Mouse (Mus musculus): ENCODE results near the gene Tfpt. TPM values are rescaled to one million over a fixed set of nuclear protein-coding genes. Genes with fewer than 3 reads are reported as not detected.
"Not testable (repeated sequence)": the region's sequence is repeated elsewhere in the genome, so short reads cannot be mapped to it uniquely, and the experiment has no call there.

The Tfpt gene
- total RNA-seq, 1 experiment from 2014 or later = 53.9 TPM

DNA sequence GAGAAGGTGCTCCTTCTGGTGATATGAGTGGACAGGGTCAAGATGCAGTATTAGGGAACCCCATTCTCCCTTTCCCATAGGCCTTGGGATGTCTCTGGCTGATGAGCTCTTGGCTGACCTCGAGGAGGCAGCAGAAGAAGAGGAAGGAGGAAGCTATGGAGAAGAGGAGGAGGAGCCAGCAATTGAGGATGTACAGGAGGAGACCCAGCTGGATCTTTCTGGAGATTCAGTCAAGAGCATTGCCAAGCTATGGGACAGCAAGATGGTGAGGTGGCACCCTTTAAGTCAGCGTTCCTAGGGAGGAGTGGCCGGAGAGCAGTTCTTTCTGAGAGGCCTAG, 718 bp upstream of the Tfpt start:
- no peak for ATAC-seq (ENCODE audit: extremely low read depth, insufficient number of reproducible peaks, low FRiP score, poor library complexity, severe bottlenecking)

DNA sequence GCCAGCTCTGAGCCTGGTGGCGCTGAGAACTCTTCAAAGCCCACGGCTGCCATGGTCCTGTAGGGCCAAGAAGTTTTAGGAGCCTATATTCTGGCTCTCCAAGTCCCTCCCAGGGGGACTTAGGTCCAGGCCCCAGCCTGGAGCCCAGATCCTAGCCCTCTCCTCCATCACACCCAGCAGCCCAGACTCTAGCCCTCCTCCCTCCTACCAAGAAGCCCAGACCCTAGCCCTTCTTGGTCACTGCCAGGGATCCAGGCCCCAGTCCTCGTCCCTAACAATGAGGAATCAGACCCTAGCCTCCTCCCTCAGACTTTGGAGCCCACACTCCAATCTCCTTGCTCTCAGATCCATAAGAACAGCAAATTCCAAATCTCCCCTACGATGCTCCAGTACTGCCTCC, 699 bp downstream of the Tfpt start:
- ATAC-seq (ENCODE audit: extremely low read depth, insufficient number of reproducible peaks, low FRiP score, poor library complexity, severe bottlenecking) = no peak

DNA sequence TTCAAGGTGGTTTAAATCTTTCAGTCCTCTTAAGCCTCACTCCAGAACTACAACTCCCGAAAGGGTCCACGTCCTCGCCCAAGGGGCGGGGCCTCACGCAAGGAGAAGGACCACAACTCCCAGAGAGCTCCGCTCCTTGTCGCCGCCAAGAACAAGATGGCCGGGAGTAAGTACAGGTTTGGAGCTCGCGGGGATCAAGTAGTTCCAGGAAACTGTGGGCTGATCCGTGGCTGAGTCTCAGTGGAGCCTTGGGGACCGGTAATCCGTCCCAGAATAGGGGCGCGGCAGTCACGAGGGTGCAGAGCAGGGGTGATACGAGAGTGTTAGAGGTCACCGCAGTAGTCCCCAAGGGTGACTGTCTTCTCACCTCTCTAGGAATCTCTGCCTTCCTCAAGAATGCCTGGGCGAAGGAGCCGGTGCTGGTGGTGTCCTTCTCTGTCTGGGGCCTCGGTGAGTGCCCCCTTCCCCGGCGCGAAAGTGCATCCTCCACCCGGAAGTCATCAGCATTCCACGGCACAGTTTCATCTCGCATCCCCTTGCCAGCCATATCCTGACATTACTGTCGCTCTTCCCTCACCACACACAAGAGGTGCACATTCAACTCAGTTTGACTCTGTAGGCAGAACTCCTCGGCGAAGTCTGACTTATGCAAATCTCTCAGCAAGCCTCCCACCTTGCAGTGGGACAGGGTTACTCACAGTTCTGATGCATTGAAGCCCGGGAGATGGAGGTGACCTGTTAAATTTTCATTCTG, 12.3 kb downstream of the Tfpt start, which contains the start of gene Ndufa3:
Gene Ndufa3 (plus strand): TSS at position 132 of the 754 bp plus-strand sequence.
- peak; percentile 97 for ATAC-seq (ENCODE audit: extremely low read depth, insufficient number of reproducible peaks, low FRiP score, poor library complexity, severe bottlenecking)

DNA sequence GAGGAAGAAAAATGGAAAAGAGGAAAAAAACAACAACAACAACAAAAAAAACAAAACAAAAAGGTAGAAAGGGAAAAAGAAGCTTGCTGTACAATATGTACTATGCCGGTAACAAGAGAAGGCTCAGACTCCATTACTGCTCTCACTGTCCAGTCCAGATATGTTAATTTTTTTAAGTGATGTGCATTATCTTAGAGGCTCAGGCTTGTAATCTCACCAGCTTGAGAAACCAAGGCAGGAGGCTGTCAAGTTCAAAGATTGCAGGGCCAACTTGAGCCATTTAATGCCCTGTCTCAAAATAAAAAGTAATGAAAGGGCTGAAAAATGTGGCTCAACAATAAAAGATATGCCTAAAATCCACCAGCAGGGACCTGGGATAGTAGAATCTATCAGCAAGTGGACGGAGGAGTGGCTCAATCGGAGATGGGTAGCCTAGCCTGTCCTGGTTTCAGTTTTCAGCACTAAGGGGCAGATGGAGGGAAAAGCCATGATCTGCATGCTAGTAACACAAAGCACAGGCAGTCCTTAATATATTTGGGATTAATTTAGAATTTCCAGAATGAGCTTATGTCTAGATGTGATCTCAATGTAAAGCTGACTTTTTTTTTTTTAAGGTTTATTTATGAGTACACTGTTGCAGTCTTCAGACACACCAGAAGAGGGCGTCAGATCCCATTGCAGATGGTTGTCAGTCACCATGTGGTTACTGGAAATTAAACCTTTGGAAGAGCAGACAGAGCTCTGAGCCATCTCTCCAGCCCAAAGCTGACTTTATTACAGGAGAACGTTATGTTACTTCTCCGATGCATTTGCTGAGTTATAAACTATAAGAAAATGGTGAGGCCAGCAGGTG, 13.1 kb downstream of the Tfpt start:
- ATAC-seq (ENCODE audit: extremely low read depth, insufficient number of reproducible peaks, low FRiP score, poor library complexity, severe bottlenecking) = no peak

DNA sequence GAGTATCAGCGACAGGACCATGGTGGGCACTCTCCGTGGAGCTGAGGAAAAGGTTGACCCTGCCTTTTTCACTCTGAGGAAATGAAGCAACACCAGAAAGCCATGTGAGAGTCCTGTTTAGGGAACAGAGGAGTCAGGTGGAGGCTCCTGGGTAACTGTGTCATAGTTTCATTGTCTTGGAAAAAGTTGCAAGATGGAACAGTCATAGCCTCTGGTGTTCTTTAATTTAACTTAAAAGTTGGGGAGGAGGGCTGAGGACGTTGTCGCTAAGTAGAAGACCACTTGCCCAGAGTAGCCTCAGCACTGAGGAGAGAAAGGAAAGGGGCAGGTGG, 13.7 kb downstream of the Tfpt start, which contains the start of gene Oscar:
Gene Oscar (minus strand): TSS at position 101 of the 332 bp plus-strand sequence.
- no peak for ATAC-seq (ENCODE audit: extremely low read depth, insufficient number of reproducible peaks, low FRiP score, poor library complexity, severe bottlenecking)

DNA sequence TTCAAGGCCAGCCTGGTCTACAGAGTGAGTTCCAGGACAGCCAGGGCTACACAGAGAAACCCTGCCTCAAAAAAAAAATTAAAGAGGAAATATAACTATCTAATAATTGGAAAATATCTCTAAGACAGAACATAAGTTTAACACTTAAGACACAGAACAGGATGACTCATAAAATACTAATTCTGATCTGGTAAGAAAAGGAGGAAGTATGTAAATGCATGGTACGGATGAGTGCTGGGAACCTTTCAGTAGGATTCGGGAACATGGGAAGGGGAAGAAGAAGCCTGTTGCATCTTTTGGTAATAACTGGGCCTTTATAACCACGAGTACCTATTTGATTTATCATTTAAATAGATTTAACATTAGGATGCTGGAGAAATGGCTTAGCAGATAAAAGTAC, 15.7 kb downstream of the Tfpt start:
- no peak for ATAC-seq (ENCODE audit: extremely low read depth, insufficient number of reproducible peaks, low FRiP score, poor library complexity, severe bottlenecking)

DNA sequence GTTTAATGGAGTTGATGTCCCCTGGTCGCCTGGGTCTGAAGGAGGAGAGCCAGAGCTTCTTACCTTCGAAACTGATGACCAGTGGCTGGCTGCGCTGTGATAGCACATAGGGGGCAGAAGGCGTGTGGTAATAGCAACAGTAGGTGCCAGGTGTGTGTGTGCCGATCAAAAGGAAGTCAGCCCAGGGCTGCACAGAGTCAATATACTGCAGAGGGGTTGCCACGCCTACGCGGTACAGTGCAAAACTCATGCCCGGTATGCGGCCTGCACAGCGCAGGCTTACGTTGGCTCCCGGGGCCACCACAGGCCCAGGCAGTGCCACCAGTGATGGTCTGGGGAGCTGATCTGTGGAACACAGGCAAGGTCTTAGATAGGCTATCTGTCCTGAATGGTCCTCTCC, 18.7 kb downstream of the Tfpt start:
- ATAC-seq (ENCODE audit: extremely low read depth, insufficient number of reproducible peaks, low FRiP score, poor library complexity, severe bottlenecking) = no peak

DNA sequence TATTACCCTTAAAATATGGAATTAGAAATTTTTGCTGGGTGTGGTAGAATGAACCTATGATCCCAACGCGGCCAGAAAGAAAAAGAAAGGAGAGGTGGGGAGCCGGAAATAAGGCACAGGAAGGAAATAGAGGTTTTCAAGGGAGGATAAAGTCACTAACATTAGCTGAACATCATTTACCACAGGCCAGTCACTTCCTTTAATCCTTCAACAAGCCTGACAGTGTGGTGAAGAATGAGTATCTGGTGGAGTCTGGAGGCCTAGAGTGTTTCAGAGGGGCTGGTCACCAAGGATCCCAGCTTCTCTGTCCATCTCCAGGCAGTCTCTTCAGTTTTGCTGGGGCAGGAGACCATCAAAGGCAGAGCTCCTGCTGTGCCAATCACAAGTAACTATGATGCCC, 19.3 kb downstream of the Tfpt start:
- no peak for ATAC-seq (ENCODE audit: extremely low read depth, insufficient number of reproducible peaks, low FRiP score, poor library complexity, severe bottlenecking)

DNA sequence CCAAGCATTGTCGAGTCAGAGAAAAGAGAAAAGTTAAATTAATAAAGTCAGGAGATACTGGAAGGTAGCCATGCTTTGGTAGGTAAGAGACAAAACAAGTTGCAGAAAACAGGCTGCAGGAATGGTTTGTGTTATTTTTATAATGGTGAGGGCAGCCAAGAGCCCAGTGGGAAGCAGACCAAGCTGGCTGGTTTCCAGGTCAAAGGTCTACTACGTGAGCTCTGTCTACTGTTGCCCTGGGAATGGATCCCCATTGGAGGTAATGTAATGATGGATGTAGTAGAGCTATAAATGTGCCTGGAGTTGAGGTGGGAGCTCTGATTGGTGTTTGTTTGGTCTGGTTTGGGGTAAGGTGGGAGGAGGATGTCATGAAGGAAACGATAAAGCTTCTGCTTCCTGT, 20.6 kb downstream of the Tfpt start:
- no peak for ATAC-seq (ENCODE audit: extremely low read depth, insufficient number of reproducible peaks, low FRiP score, poor library complexity, severe bottlenecking)

DNA sequence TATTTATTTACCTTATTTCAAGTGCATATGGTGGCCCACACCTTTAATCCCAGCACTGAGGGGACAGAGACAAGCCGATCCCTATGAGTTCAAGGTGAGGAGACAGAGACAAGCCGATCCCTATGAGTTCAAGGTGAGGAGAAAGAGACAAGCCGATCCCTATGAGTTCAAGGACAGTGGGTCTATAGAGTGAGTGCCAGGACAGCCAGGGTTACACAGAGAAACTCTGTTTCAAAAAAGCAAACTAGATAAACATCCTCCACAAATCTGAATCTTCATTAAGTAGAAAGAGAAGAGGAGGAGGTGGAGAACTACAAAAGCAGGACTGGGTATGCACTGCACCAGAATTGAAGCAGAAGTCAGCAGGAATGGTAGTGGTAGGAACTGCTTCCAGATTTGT, 21.1 kb downstream of the Tfpt start:
- no peak for ATAC-seq (ENCODE audit: extremely low read depth, insufficient number of reproducible peaks, low FRiP score, poor library complexity, severe bottlenecking)

DNA sequence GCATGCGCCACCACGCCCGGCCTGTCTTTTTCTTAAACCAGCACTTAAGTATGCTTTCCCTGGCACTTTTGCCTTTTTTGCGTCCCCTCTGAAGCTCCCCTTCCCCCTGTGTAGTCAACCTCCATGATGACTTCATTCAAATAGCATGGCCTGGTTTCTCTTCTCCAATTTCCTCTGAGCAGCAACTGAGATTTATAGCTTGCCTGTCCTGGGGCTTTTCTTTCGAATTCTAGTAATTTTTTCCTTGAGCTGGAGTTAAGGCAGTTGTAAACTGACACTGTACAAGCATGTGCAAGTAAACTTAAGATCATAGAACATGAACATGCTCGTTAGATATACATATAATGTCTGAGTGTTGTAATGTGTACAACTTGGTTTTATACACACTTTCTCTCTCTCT, 22.3 kb downstream of the Tfpt start:
- ATAC-seq (ENCODE audit: extremely low read depth, insufficient number of reproducible peaks, low FRiP score, poor library complexity, severe bottlenecking) = no peak

DNA sequence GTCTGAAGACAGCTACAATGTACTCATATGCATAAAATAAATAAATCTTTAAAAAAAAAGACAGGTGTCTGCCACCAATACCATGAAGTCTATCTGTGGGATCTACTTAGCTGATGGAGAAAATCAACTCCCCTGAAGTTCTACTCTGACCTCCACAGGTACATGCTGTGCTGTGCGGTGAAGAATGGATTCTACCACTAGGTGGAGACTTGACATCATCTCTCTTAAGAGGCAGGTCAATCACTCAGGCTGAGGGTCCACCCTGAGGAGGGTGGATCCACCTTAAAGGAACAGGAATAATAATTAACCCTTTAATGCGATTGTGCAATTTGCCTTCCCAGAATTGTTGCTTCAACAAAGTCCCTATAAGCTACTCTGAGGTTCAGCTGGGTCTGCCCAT, 22.9 kb downstream of the Tfpt start:
- peak; percentile 44; the same call in 1 of the 2 replicates for ATAC-seq (ENCODE audit: extremely low read depth, insufficient number of reproducible peaks, low FRiP score, poor library complexity, severe bottlenecking)

DNA sequence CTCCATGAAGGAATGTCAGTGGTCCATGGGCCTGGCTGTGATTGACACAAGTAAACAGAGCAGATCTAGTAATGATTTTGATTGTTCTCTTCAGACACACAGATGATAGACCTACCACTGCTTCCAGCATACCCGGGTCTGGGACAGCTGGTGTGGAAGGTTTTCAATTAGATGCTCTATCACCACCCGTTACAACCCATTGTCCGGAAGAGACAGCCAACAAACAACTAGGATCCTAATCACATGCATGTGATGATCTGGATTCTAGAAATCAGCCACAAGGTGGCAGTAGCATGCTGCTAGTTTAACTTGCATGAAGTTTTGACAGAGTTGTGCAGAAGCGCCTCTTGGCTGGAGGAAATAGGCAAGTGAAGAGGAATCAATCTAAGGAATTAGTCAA, 28.6 kb downstream of the Tfpt start:
- ATAC-seq (ENCODE audit: extremely low read depth, insufficient number of reproducible peaks, low FRiP score, poor library complexity, severe bottlenecking) = peak; percentile 90

DNA sequence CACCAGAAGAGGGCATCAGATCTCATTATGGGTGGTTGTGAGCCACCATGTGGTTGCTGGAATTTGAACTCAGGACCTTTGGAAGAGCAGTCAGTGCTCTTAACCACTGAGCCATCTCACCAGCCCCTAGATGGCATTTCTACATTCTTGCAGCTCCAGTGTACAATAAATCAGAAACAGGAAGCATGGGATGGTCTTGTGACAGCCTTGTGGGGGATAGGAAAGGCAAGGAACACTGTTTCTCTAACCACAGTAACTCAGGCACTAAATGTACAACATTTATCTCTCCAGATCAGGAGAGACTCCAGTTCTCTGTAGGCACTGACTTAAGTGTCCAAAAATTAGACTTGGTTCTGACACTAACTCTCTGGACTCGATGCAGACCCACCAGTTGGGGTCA, 32.0 kb downstream of the Tfpt start:
- not testable (repeated sequence) for ATAC-seq (ENCODE audit: extremely low read depth, insufficient number of reproducible peaks, low FRiP score, poor library complexity, severe bottlenecking)

DNA sequence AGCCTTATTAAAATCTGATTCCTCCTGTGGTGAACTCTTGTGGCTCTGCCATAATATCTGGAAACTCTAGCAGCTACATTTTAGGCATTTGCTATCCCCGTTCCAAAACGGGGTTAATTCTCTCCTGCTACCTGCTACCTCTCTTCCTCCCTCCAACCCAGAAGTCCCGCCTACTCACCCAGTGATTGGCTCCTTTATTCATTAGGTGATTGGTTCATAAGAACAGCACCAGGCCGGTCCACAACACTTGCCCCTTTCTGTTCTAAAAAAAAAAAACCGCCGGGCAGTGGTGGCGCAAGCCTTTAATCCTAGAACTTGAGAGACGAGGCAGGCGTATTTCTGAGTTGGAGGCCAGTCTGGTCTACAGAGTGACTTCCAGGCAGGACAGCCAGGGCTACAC, 34.6 kb downstream of the Tfpt start:
- peak; percentile 44 for ATAC-seq (ENCODE audit: extremely low read depth, insufficient number of reproducible peaks, low FRiP score, poor library complexity, severe bottlenecking)

DNA sequence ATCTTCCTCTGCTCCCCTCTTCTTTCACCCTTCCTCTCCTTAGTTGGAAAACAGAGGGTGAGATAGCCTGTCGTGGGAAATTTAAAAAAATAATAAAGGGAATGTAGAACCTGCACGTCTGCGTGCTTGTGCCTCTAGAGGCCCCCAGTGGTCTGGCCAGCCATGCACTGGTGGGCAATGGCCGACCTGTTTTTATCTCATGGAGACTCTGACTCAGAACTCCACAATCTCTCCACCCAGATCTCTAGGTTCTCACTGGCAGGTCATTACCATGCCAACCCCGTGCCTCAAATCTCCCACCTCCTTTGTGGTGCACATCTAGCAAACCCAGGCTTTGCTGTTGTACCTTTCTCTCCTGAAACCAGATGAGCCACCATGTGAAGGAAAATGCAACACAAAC, 35.0 kb downstream of the Tfpt start:
- no peak for ATAC-seq (ENCODE audit: extremely low read depth, insufficient number of reproducible peaks, low FRiP score, poor library complexity, severe bottlenecking)

DNA sequence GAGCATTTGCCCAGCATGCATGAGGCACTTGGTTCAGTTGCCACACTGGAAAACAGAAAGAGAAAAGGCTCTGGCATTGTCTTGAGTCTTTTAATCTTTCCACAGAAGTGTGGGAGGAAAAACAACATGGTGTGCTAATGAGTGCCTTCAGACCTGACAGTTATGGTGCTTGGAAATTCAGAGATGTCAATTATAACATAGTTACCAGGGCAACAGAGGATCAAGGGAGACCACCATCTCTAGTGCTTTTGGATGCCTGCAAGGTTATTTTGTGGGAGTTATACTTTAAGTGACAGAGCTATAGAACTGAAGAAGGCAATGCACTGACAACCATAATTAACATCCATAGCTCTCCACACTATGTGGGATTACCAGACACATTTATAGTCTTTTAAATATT, 35.9 kb downstream of the Tfpt start:
- ATAC-seq (ENCODE audit: extremely low read depth, insufficient number of reproducible peaks, low FRiP score, poor library complexity, severe bottlenecking) = no peak

DNA sequence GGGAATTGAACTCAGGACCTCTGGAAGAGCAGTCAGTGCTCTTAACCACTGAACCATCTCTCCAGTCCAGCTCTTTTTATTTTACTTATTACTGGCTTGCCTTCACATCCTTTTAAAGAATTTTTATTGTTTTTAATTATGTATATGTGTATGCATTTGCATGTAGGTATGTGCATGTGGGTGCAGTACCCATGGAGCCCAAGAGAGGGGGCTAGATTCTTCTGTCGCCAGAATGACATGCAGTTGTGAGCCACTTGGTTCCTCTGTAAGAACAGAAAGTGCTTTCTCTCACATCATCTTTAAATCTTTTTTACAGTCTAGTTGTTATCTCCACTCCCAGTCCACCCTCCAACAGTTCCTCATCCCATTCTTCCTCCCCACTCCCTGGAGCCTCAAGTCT, 38.2 kb downstream of the Tfpt start:
- ATAC-seq (ENCODE audit: extremely low read depth, insufficient number of reproducible peaks, low FRiP score, poor library complexity, severe bottlenecking) = no peak

DNA sequence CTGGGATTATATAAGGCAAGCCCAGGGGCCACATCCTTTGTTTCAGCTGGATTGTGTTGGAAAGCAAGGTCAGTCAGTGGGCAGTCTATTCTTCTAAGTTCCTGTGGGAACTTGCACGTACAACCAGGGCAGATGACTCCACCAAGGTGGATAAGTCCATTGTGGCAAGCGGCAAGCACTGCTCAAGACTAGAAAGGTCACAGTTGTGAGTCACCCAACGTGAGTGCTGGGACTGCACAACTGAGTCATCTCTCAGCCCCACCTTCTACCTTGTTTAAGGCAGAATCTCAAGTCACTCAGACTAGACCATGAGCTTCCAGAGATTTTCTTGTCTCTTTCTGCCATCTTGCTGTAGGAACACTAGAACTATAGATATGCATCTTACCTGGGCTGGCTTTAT, 39.2 kb downstream of the Tfpt start:
- ATAC-seq (ENCODE audit: extremely low read depth, insufficient number of reproducible peaks, low FRiP score, poor library complexity, severe bottlenecking) = no peak

DNA sequence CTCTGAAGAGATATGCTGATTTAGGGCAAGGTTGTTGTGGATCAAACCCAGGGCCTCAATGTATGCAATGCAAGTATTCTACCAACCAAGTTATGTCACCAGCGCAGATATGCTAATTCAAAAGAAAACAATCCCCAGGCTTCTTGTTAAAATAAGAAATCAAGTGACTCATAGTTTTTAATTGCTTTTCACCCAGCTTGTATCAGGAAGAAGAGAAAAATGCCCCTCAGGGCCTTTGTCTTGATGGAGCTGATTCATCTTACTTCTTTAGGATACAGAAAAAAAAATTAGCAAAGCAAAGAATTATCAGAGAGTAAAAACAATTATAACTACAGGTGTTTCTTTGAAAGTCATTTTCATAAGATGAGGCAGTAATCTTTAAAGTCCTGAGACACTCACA, 42.4 kb downstream of the Tfpt start:
- ATAC-seq (ENCODE audit: extremely low read depth, insufficient number of reproducible peaks, low FRiP score, poor library complexity, severe bottlenecking) = no peak

Measured in neutrophil, adult 5-6 weeks (primary cell).